Mouse (Mus musculus) liver (tissue): Measurements from ENCODE around the gene Gpc6.

Experiments used
- DNase-seq: peaks from one replicate; pipeline ENCODE4 v3.0.0-alpha.2; 2020; ENCODE audit warnings: mixed read lengths

Gpc6 gene

GRCm38 (mm10) chr14:117068179-117068578, 143.1 kb downstream of the Gpc6 start:
- DNase-seq, result no peak

- DNase-seq, result no peak
Measured at GRCm38 (mm10) chr14:117070470-117071085, 145.5 kb downstream of the Gpc6 start.

GRCm38 (mm10) chr14:117093586-117093985, 168.5 kb downstream of the Gpc6 start:
- no peak for DNase-seq

GRCm38 (mm10) chr14:117106900-117107299, 181.8 kb downstream of the Gpc6 start:
- DNase-seq, result no peak

GRCm38 (mm10) chr14:117113153-117113552, 188.0 kb downstream of the Gpc6 start:
- no peak for DNase-seq

GRCm38 (mm10) chr14:117122036-117122435, 196.9 kb downstream of the Gpc6 start:
- no peak for DNase-seq

- DNase-seq, result no peak
Measured at GRCm38 (mm10) chr14:117130334-117130733, 205.2 kb downstream of the Gpc6 start.

GRCm38 (mm10) chr14:117131324-117131723, 206.2 kb downstream of the Gpc6 start:
- DNase-seq, result no peak

- no peak for DNase-seq
Measured at GRCm38 (mm10) chr14:117141077-117141848, 216.1 kb downstream of the Gpc6 start.

GRCm38 (mm10) chr14:117146089-117146488, 221.0 kb downstream of the Gpc6 start:
- no peak for DNase-seq

- DNase-seq, result no peak
Measured at GRCm38 (mm10) chr14:117146665-117147064, 221.6 kb downstream of the Gpc6 start.

GRCm38 (mm10) chr14:117151621-117152020, 226.5 kb downstream of the Gpc6 start:
- DNase-seq, result no peak

GRCm38 (mm10) chr14:117155884-117156465, 230.9 kb downstream of the Gpc6 start:
- DNase-seq, result no peak

- DNase-seq, result no peak
Measured at GRCm38 (mm10) chr14:117157426-117157825, 232.3 kb downstream of the Gpc6 start.

- no peak for DNase-seq
Measured at GRCm38 (mm10) chr14:117166350-117166749, 241.2 kb downstream of the Gpc6 start.

- DNase-seq, result no peak
Measured at GRCm38 (mm10) chr14:117193364-117193763, 268.2 kb downstream of the Gpc6 start.

- DNase-seq, result no peak
Measured at GRCm38 (mm10) chr14:117202012-117202411, 276.9 kb downstream of the Gpc6 start.

- DNase-seq, result no peak
Measured at GRCm38 (mm10) chr14:117203960-117204359, 278.8 kb downstream of the Gpc6 start.

- DNase-seq, result no peak
Measured at GRCm38 (mm10) chr14:117214373-117214772, 289.3 kb downstream of the Gpc6 start.

- DNase-seq, result no peak
Measured at GRCm38 (mm10) chr14:117226920-117227319, 301.8 kb downstream of the Gpc6 start.

GRCm38 (mm10) chr14:117230476-117230875, 305.4 kb downstream of the Gpc6 start:
- no peak for DNase-seq

- DNase-seq, result no peak
Measured at GRCm38 (mm10) chr14:117238226-117238625, 313.1 kb downstream of the Gpc6 start.

- DNase-seq, result no peak
Measured at GRCm38 (mm10) chr14:117239694-117240427, 314.7 kb downstream of the Gpc6 start.
